Mouse (Mus musculus): Measurements from ENCODE around the gene Tmem165.

The Tmem165 gene

GRCm38 (mm10) chr5:76183750-76184261 is at the start of gene Tmem165:
Gene Tmem165 (plus strand): TSS chr5:76183880.
- peak; percentile 94 for DNase-seq

DNA sequence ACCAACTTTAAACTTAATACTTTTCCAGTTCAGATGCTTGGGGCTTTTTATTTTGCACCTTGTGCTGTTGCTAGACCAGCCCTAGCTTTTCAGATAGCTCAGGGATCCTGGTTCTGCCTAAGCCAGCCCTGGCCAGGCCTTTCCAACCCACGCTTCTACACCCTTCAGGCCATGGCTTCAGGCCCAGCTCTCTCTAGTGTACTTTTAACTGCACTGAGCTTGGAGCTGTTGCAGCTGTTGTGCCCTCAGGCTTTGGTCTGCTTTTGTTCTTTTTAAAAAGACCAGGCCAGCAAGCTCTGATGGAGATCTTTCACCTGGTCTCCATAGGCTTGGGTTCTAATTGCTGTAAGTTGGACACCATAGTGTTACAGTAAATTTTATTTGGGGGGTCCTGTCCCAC is 48.0 kb upstream of the Tmem165 start:
- DNase-seq, result no peak

DNA sequence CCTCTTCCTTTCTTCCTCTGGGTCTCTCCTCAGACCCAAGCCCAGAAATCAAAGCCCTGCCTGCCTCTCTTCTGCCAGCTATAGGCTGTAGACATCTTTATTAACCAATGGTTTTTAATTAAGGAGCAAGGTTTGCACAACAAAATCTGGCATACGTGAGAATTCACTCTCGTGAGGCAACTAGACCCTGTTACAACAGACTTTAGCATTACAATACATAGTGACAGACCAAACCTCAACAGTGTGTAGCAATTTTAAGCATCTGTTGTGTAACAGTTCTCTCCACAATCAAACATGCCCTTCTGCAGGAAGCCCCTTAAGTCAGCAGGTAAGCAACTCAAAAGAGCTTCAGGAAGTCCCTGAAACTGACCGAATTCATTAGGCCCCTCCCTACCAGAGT is 47.4 kb upstream of the Tmem165 start:
- no peak for DNase-seq

DNA sequence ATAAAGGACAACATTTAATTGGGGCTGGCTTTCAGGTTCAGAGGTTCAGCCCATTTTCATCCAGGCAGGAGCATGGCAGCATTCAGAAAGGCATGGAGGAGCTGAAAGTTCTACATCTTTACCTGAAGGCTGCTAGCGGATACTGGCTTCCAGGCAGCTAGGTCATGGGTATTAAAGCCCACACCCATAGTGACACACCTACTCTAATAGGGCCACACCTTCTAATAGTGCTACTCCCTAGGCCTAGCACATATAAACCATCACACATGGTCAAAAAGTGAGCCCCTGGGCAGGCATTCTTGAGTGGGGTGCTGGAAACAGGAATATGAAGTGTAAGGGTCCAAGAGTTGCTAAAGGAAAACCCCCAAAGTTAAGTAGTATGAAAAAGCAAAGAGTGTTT is 46.1 kb upstream of the Tmem165 start:
- no peak for DNase-seq

- no peak for DNase-seq
These were observed 45.6 kb upstream of the Tmem165 start for GRCm38 (mm10) chr5:76138071-76138470.

DNA sequence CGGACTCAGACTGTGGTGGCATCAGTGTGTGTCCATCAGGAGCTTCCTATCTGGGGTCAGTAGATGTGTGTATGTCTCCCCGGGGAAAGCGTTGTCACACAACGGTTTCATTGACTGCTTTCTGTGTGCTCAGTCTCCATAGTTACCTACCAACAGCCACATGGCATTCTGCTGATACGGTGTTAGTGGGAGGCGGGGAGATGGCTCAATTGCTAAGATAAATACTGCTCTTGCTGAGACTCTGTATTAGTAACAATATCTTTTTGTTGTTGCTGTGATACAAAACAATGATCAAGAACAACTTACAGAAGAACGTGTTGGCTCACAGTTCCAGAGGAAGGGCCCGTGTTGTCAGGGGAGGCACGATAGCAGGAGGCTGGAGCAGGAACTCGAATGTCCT is 45.2 kb upstream of the Tmem165 start:
- DNase-seq, result no peak

GRCm38 (mm10) chr5:76139171-76139671 is 44.5 kb upstream of the Tmem165 start:
- DNase-seq, result peak; percentile 34

DNA sequence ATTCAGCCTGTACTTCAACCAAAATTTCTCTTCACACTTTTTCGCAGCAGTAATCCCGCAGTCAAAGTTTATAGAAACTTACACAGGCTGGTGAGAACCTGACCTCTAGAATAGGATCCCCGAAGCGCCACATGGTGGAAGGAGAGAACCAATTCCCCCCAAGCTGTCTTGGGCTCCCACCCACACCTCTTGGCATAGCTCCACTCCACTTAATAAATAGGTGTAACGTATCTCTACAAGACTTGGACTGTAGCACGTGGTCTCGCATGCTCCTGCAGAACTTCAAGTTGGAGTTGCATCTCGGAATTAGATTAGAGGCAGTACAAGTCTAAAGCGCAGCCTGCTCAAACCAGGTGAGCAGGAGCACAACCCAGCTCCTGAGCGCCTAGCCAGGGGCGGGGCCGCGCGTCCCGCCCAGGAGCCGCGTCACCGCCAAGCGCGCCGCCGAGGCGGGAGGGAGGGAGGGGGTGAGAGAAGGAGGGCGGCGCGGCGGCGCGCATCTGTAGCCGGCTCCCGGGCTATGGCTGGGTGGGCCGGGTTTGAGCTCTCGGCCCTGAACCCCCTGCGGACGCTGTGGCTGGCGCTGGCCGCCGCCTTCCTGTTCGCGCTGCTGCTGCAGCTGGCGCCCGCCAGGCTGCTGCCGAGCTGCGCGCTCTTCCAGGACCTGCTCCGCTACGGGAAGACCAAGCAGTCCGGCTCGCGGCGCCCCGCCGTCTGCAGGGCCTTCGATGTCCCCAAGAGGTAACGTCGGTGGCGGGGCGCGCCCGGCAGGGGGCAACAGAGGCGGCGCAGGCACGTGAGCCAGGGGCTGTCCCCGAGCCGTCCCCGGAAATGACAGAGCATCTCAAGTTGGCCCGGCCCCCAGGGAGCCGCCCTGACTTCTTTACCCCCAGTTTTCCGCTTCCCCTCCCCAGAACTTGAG is 43.6 kb upstream of the Tmem165 start, which contains the start of gene Srd5a3:
Srd5a3 (plus strand) TSS at position 464 of the 922 bp plus-strand sequence.
- DNase-seq, result peak; percentile 86

- DNase-seq, result no peak
These were observed 43.0 kb upstream of the Tmem165 start for GRCm38 (mm10) chr5:76140730-76141066.

- DNase-seq, result no peak
These were observed 40.3 kb upstream of the Tmem165 start for GRCm38 (mm10) chr5:76143356-76143755.

DNA sequence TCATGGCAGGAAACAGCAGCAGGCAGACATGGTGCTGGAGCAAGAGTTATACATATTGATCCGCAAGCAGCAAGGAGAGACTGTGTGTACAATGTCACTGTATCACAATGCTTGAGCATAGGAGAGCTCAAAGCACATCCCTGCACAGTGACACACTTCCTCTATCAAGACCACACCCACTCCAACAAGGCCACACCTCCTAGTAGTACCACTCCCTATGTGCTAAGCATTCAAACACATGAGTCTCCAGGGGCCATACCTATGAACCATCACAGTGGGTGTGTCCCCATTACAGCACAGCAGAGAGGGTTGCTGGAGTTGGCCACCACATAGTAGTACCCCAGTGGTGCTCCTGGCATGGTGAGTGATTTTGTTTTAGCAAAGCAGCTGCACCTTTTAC is 37.3 kb upstream of the Tmem165 start:
- no peak for DNase-seq

- no peak for DNase-seq
These were observed 34.2 kb upstream of the Tmem165 start for GRCm38 (mm10) chr5:76149436-76149835.

GRCm38 (mm10) chr5:76152956-76153355 is 30.7 kb upstream of the Tmem165 start:
- no peak for DNase-seq

GRCm38 (mm10) chr5:76153430-76153829 is 30.2 kb upstream of the Tmem165 start:
- DNase-seq, result no peak

GRCm38 (mm10) chr5:76154434-76155165 is 29.1 kb upstream of the Tmem165 start:
- no peak for DNase-seq

GRCm38 (mm10) chr5:76159555-76159954 is 24.1 kb upstream of the Tmem165 start:
- no peak for DNase-seq

DNA sequence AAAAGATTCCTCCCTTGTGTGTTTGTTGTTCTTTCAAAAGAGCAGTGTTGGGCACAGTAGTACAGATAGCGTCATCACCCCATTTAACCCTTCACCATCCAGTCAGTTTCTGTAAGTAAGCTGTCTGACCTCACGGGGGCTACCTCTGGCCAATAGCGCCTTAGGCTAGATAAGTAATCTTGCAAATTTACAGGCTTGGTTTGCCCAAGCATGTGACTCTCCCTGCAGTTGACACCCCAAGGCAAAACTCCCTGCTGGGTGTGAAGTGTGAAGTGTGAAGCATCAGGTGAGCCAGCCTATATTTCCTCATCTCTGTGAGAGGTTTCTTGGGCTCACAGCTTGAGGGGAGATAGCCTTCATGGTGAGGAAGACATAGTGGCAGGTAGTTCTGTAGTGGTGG is 23.6 kb upstream of the Tmem165 start:
- DNase-seq, result no peak

DNA sequence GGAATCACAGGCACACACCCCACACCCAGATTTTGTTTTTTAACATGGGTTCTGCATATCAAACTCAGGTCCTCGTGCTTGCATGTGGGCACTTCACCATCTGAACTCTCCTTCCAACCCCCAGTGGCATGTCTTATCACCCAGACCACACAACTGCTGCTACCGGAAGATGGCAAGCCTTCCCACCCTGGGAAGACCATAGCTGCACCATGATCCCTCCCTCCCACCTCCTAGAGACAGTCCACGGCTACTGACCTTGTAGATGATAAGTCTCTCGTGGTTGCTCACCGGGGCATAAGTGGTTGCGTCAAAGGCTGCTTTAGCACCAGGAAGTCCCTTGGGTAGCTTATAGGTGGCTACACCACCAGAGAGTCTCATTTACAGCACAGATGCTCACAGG is 22.2 kb upstream of the Tmem165 start:
- DNase-seq, result no peak

- DNase-seq, result no peak
These were observed 20.8 kb upstream of the Tmem165 start for GRCm38 (mm10) chr5:76162926-76163325.

- no peak for DNase-seq
These were observed 19.8 kb upstream of the Tmem165 start for GRCm38 (mm10) chr5:76163828-76164390.

DNA sequence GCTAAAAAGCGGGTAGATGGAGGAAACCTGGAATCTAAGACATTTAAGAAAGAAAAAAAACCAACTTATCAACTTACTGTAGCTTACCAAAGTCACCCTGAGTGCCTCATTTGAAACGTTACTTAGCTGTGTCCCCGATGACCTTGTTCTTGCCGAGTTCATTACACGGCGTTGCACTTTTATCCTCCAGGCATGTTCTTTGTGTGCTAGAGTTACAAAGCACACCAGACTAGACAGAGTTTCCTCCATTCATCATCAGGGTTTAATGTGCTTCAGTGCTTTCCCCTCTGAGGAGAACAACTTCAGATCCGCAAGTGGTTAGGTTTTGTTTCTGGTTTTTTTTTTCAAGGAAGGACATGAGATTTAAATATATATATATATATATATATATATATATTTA is 18.9 kb upstream of the Tmem165 start:
- DNase-seq, result no peak

DNA sequence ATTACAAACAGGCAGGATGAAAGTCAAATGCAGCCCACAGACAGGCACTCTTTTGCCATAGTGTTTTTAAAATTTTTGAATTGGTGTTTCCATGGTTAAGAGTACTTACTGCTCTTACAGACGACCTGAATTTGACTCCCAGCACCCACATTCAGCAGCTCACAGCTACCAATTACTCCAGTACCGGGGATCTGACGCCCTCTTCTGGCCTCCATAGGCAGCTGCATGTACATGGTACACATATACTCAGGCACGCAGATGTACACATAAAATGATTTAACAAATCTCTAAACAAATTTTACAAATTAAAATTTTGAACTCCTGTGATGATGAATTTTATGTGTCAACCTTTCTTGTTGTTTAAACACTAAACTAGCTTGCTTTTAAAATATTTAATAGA is 13.2 kb upstream of the Tmem165 start:
- no peak for DNase-seq

GRCm38 (mm10) chr5:76171039-76171438 is 12.6 kb upstream of the Tmem165 start:
- DNase-seq, result no peak

Data from cerebellum, adult 11-12 months (tissue).